Mouse (Mus musculus) limb, embryonic 10.5 days (tissue): ENCODE measurements around the gene Gpr45. TPM values are rescaled to one million over a fixed set of nuclear protein-coding genes. Genes with fewer than 3 reads are reported as not detected.

Source experiments
- DNase-seq: peaks from one replicate; pipeline ENCODE4 v3.0.0-alpha.2; 2017; ENCODE audit warnings: low spot score
- H3K27ac ChIP-seq: fragments of 300-500 bp; sonication (generic); 2 replicates; pipeline ENCODE4 v1.5.1; 2016; ENCODE audit warnings: mild to moderate bottlenecking
- H3K27me3 ChIP-seq: fragments of 300-500 bp; sonication (generic); 2 replicates; pipeline ENCODE4 v1.6.1; 2016; ENCODE audit warnings: low read depth, mild to moderate bottlenecking; ENCODE audit not compliant: poor library complexity, severe bottlenecking
- H3K36me3 ChIP-seq: fragments of 300-500 bp; sonication (generic); 2 replicates; pipeline ENCODE4 v1.6.1; 2016; ENCODE audit warnings: mild to moderate bottlenecking, moderate library complexity
- H3K4me1 ChIP-seq: fragments of 300-500 bp; sonication (generic); 2 replicates; pipeline ENCODE4 v1.6.1; 2016
- H3K4me3 ChIP-seq: fragments of 300-500 bp; sonication (generic); 2 replicates; pipeline ENCODE4 v1.5.1; 2016; ENCODE audit warnings: mild to moderate bottlenecking, moderate library complexity
- H3K9me3 ChIP-seq: fragments of 300-500 bp; sonication (generic); replicated peaks from 2 replicates; pipeline ENCODE4 v1.6.1; 2016; ENCODE audit warnings: mild to moderate bottlenecking
- WGBS: fragments of 180-500 bp; shearing (Covaris S2); methylation state at CpG from one replicate; pipeline ENCODE4 v1.1.7; 2016; 5-methylcytosine and 5-hydroxymethylcytosine counted together
- microRNA-seq: library from miRNA; unstranded; fragments of <30 nt; microRNA quantifications from one replicate; pipeline ENCODE4, GENCODE M21; 2017
- polyA plus RNA-seq: library from polyadenylated mRNA; unstranded; fragments of >200 nt; fragmentation: Nextera tagmentation; extraction: Ambion mirVana; gene quantifications from 2 replicates; pipeline ENCODE4 v1.2.1, GENCODE M21; 2016

Gpr45 gene
- polyA plus RNA-seq, 1 experiment from 2014 or later: 10.7 TPM

GRCm38 (mm10) chr1:43065615-43066310 lies 113.1 kb downstream of the Gpr45 start:
- Histone ChIP-seq H3K4me3 (no peak overlapping the region), H3K27ac (no peak overlapping the region), H3K4me1 (no peaks in the 10 kb centered on the region), H3K27me3 (no peaks in the 10 kb centered on the region), H3K36me3 (peaks cover 22% of the 10 kb centered on the region; the same call in 1 of the 2 replicates), H3K9me3 (no peaks in the 10 kb centered on the region)
- 55% methylated on average over 9 of the region's 9 CpGs for WGBS
- DNase-seq: peak; percentile 82

DNA sequence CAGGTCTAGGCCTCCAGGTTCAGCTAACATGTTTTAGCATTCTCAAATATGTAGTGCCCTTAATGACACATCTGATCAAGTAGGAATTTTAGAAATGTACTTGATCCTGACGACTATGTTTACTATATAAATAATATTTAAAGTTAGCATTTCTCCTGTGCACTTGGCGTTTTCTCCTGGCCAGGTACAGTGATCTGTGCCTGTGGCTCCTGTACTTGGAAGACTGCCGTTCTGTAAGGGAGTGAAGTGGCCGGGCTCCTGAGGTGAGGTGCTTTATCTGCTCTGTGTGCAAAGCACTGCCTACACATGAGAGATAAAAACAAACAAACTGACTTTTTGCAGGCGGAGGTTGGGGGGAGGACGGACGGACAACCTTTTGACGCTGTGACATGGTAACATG lies 113.9 kb downstream of the Gpr45 start:
- Histone ChIP-seq H3K27ac (no peak overlapping the region), H3K4me1 (no peaks in the 10 kb centered on the region), H3K4me3 (no peak overlapping the region), H3K27me3 (no peaks in the 10 kb centered on the region), H3K9me3 (no peaks in the 10 kb centered on the region), H3K36me3 (peaks cover 19% of the 10 kb centered on the region; the same call in 1 of the 2 replicates)
- WGBS: 93% methylated on average over 8 of the region's 8 CpGs
- no peak for DNase-seq

DNA sequence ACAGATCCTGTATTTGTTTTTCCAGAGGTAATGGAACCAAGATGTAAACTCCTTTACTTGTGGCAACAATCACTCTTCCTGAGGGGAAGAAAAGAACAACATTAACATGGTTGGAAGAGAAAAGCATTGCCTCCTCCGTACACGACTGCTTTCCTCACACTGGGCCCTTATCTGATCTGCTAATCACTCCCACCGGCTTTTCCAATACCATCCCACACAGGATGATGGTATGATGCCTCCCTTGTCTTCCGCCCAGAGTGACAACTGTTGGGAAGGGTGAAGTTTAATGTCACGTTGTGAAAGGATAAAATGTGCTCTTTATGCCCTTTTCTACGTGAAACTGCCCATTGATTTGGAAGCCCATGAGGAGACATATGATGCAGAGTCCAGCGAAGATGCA lies 114.9 kb downstream of the Gpr45 start:
- H3K4me3 ChIP-seq: no peak overlapping the region
- H3K36me3 ChIP-seq: peaks cover 22% of the 10 kb centered on the region; the same call in 1 of the 2 replicates
- no peak overlapping the region for H3K27ac ChIP-seq
- no peak for DNase-seq
- no peaks in the 10 kb centered on the region for H3K4me1 ChIP-seq
- H3K9me3 ChIP-seq: no peaks in the 10 kb centered on the region
- H3K27me3 ChIP-seq: no peaks in the 10 kb centered on the region
- WGBS: 82% methylated on average over 7 of the region's 7 CpGs

- Histone ChIP-seq H3K27me3 (no peaks in the 10 kb centered on the region), H3K4me1 (no peaks in the 10 kb centered on the region), H3K27ac (no peak overlapping the region), H3K36me3 (peaks cover 34% of the 10 kb centered on the region), H3K4me3 (no peak overlapping the region), H3K9me3 (no peaks in the 10 kb centered on the region)
- DNase-seq: no peak
- WGBS: 87% methylated on average over 5 of the region's 5 CpGs
These were observed 118.1 kb downstream of the Gpr45 start for GRCm38 (mm10) chr1:43070726-43071125.

DNA sequence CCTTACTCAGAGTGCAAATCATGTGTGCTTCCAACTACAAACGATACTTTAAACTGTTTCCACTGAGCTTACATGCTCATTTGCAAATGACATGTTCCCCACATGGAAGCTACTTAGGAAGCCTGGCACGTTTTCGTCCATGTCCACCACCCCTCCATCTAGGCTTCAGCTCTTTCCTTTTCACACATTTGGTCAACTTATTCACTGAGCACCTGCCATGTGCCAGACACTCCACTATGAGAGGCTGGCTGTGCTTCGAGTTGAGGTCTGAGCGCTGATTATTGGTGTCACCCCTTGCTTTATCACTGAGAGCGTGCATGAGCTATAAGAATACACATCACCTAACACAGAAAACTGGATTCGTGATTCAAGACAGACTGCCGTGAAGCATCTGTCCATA lies 119.4 kb downstream of the Gpr45 start:
- H3K9me3 ChIP-seq: no peaks in the 10 kb centered on the region
- WGBS: 94% methylated on average over 8 of the region's 8 CpGs
- peaks cover 35% of the 10 kb centered on the region for H3K36me3 ChIP-seq
- no peaks in the 10 kb centered on the region for H3K27me3 ChIP-seq
- H3K4me1 ChIP-seq: no peaks in the 10 kb centered on the region
- no peak overlapping the region for H3K27ac ChIP-seq
- DNase-seq: no peak
- H3K4me3 ChIP-seq: no peak overlapping the region

DNA sequence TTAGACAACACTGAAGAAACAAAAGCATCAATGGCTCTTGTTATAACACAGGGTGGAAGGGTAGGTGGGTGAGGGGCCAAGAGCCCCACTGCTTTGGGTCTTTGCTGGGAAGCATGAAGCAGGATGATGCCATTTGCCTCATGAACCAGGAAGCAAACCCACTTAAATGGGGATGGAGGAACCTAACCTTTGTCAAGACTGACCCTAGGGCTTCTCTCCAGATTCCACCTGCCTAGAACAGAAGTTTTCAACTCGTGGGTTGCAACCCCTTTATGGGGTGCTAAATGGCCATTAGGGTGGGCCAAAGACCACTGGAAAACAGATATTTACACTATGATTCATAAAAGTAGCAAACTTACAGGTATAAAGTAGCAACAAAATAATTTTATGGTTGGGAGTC lies 119.9 kb downstream of the Gpr45 start:
- Histone ChIP-seq H3K36me3 (peaks cover 34% of the 10 kb centered on the region), H3K27ac (no peak overlapping the region), H3K9me3 (no peaks in the 10 kb centered on the region), H3K4me1 (no peaks in the 10 kb centered on the region), H3K27me3 (no peaks in the 10 kb centered on the region), H3K4me3 (no peak overlapping the region)
- 82% methylated on average over 1 of the region's 1 CpGs for WGBS
- DNase-seq: no peak

DNA sequence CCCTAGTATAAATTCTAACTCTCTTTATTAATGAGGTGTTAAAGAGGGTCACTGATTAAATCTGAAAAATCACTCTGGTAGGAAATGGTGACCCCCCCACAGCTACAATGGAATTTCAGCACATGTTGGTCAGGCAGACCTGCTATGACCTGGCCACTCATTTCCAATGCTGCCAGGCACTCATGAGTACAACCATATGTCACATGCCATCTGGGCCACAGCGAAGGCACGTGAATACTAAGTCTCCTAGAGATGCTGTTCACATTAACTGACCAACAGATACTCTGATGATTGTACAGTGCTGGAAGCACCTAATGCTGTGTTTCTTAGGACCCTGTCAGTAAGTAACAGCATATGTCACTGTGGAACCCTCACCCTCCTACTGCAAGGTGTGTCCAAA lies 122.1 kb downstream of the Gpr45 start:
- 95% methylated on average over 2 of the region's 2 CpGs for WGBS
- Histone ChIP-seq H3K27me3 (no peaks in the 10 kb centered on the region), H3K9me3 (no peaks in the 10 kb centered on the region), H3K4me1 (no peaks in the 10 kb centered on the region), H3K36me3 (peaks cover 34% of the 10 kb centered on the region), H3K4me3 (no peak overlapping the region), H3K27ac (no peak overlapping the region)
- no peak for DNase-seq

- H3K4me3 ChIP-seq: no peak overlapping the region
- no peaks in the 10 kb centered on the region for H3K27me3 ChIP-seq
- H3K9me3 ChIP-seq: no peaks in the 10 kb centered on the region
- H3K36me3 ChIP-seq: peaks cover 24% of the 10 kb centered on the region
- no peak overlapping the region for H3K27ac ChIP-seq
- H3K4me1 ChIP-seq: no peaks in the 10 kb centered on the region
- DNase-seq: no peak
- 88% methylated on average over 2 of the region's 2 CpGs for WGBS
These were observed 125.5 kb downstream of the Gpr45 start for GRCm38 (mm10) chr1:43078124-43078523.

DNA sequence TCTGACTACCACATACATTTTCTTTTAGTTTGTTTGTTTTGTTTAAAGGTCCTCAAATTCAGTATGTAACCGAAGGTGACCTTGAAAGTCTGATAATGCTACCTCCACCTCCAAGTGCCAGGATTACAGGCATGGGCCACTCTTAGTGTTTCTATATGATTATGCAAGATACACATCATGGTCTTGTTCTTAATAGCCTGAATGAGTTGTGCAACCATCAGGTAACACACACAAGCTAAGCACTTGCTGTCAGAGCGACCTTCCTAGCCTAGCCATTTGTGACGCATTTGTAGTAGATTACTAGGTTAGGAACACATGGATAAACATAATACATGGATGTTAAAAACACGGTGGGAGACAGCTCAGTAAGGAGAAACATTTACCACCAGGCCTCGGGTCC lies 130.3 kb downstream of the Gpr45 start:
- no peaks in the 10 kb centered on the region for H3K27me3 ChIP-seq
- no peaks in the 10 kb centered on the region for H3K4me1 ChIP-seq
- peaks cover 7% of the 10 kb centered on the region; the same call in 1 of the 2 replicates for H3K36me3 ChIP-seq
- H3K4me3 ChIP-seq: no peak overlapping the region
- 88% methylated on average over 5 of the region's 5 CpGs for WGBS
- peak; percentile 15 for DNase-seq
- no peak overlapping the region for H3K27ac ChIP-seq
- H3K9me3 ChIP-seq: no peaks in the 10 kb centered on the region

Small RNAs within 50 kb of the gene (microRNA-seq; reads per million reads assigned to microRNA genes)
- not detected for gene Gm24001

Other genes starting within 250 kb of the Gpr45 start
- gene Mrps9, start 101.6 kb upstream of the Gpr45 start, polyA plus RNA-seq: 57.6 and 60.8 TPM in 2 replicates
- 9.5 and 12.0 TPM in 2 replicates for gene Tgfbrap1, start 145.8 kb downstream of the Gpr45 start, polyA plus RNA-seq
- gene AI597479, start 145.8 kb downstream of the Gpr45 start, polyA plus RNA-seq: 33.6 and 40.8 TPM in 2 replicates
- 4.8 and 9.1 TPM in 2 replicates for gene Fhl2, start 244.1 kb downstream of the Gpr45 start, polyA plus RNA-seq